Mouse (Mus musculus) stomach, postnatal 0 days (tissue): ENCODE measurements at regions not wholly inside any gene's neighbourhood (a gene's known extent, or its start where the extent isn't known, plus 50 kb on each side); places are given as distances from the start of the nearest gene placed in this dataset.

Experiments used
- CTCF ChIP-seq: IDR thresholded peaks from 2 replicates; pipeline ENCODE4 v1.5.1; 2016; ENCODE audit warnings: antibody characterized with exemption, low read depth, mild to moderate bottlenecking, moderate library complexity
- EP300 ChIP-seq: optimal IDR thresholded peaks from 2 replicates; pipeline ENCODE3; 2016; ENCODE audit warnings: antibody characterized with exemption

GRCm38 (mm10) chr13:83867831-83868473 is 354.1 kb upstream of the Tmem161b start:
- TF ChIP-seq CTCF = no peak
- TF ChIP-seq EP300 = no peak
